Mouse (Mus musculus) megakaryocyte, embryonic 14.5 days (primary cell): ENCODE results near the gene Aff4.

Experiments used
- FLI1 ChIP-seq: IDR thresholded peaks from 2 replicates; pipeline ENCODE4 v1.6.1; 2012; ENCODE audit warnings: low read length, inconsistent platforms, mixed read lengths
- GATA1 ChIP-seq: IDR thresholded peaks from 3 replicates; pipeline ENCODE4 v1.6.1; 2012; ENCODE audit warnings: mixed read lengths, low read length, inconsistent platforms, borderline replicate concordance

GRCm38 (mm10) chr11:53433057-53433456 lies 82.4 kb downstream of the Aff4 start:
- TF ChIP-seq GATA1 = no peak
- TF ChIP-seq FLI1 = no peak
